Mouse (Mus musculus): ENCODE results near the gene Gm4969.

DNA sequence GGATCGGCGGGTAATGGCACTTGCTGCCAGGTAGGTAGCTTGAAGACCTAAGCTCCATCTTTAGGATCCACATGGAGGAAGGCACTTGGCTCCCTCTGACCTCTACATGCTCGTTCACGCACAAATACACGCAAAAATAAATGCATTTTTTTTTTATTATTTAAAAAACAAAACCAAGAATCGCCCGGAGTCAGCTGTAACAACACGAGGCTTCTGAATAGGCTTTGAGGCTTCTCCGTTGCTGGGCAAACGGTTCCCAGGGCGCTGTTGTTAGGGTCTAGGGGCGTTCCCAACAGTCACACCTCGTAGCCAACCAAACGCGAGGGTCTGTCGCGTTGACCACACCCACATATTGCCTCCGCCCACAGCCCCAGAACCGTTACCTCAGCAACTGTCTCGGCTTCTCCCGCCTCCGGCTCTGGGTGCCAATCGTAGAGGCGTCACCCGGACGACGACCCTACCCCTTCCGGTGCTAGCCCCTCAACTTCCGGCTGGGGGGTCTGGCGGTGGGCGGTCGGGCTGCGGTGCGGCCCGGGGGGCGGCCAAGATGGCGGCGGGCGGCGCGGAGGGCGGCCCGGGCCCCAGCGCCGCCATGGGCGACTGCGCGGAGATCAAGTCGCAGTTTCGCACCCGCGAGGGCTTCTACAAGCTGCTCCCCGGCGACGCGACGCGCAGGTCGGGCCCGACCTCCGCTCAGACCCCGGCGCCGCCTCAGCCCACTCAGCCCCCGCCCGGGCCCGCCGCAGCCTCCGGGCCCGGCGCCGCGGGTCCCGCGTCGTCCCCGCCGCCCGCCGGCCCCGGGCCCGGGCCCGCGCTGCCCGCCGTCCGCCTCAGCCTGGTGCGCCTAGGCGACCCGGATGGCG is 42.2 kb downstream of the Gm4969 start, which contains the start of gene Dmwd:
- TF ChIP-seq CTCF (IDR thresholded peaks at IDR 0.05; ENCODE audit: extremely low read depth, insufficient read depth, low read length) (no peak), POLR2A (IDR thresholded peaks at IDR 0.05; ENCODE audit: extremely low read depth, insufficient read depth, low read length) (0 out of 2 replicates have a peak, but pooled peaks have one; percentile 29)

Data from cortical plate, adult 2 months (tissue).